Mouse (Mus musculus) lung, postnatal 10 days (tissue): ENCODE measurements around the gene Tcaim.
"Not testable (repeated sequence)": the region's sequence is repeated elsewhere in the genome, so short reads cannot be mapped to it uniquely, and the experiment has no call there.

Source experiments
- DNase-seq: peaks from one replicate; pipeline ENCODE4 v3.0.0; 2021

Gene Tcaim

DNA sequence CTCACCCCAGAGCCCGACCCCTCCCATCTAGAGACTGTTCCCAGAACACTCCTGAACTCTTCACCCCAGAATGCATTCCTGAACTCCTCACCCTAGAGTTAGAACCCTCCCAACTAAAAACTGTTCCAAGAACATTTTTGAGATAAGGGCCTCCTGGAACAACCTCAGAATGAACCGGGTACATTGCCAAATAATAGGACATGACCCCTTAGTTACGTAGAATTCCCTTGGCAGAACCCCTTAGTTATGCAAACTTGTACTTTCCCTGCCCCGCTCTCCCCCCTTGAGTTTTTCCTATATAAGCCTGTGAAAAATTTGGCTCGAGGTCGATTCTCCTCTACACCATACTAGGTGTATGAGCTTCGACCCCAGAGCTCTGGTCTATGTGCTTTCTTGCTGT, 49.8 kb downstream of the Tcaim start:
- DNase-seq = not testable (repeated sequence)

DNA sequence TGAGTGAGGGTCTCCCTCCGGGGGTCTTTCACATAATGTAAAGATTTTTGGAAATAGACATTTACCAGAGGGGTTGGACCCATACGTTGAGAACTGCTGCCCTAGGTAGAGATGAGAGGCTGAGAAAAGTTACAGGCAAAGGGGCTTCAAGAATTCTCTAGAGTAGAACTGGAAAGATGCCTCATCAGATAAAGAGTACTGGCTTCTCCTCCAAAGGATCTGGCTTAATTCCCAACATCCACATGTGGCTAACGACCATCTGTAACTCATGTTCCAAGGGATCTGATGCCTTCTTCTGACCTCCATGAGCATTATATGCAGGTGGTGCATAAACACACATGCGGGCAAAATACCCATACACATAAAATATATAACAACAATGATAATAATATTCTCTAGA, 50.3 kb downstream of the Tcaim start:
- DNase-seq = no peak

DNA sequence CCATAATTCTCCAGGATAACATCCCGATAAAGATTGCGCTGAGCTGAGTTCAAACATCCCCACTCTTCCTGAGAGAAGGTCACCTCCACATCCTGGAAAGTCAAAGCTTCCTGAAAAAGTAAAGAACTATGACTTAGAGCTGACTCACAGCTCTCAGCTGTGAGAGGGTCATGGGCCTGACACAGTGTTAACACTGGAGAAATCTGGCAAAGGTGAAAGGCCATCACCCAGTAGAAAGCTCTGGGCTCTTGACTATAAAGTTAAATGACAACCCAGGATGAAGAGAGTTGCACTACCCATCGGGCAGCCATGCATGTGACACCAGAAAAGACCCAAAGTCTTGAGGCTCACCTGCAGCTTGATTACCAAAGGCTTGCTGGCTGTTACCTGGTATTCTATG, 51.4 kb downstream of the Tcaim start:
- no peak for DNase-seq

DNA sequence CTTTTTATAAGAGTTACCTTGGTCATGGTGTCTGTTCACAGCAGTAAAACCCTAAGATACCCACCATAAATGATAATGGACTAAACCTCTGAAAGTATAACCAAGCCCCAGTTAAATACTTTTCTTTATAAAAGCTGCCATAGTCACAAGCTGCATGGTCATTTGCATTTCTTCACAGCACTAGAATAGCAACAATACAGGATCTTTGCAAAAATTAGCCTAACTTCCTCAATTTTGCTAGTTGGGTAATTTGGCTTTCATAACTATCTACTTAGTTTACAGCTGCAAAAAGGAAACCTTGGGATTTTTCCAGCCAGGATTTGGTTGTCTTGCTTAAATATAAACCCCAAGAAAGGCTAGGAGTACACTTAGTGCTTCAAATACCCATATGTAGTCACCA, 55.4 kb downstream of the Tcaim start:
- no peak for DNase-seq

DNA sequence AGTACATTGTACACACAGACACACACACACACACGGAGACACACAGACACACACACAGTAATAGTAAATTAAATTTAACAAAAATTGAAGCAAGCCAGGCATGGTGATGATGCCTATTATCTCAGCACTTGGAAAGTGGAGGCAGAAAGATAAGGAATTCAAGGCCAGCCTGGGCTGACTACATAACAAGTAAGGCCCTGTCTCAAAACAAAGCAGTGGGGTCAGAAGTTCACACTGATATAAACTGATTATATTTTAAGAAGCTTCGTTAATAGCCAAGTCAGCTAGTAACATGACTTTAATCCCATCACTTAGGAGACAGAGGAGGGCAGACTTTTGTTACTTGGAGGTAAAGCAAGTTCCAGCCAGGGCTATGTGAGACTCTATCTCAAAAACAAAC, 58.4 kb downstream of the Tcaim start:
- no peak for DNase-seq

DNA sequence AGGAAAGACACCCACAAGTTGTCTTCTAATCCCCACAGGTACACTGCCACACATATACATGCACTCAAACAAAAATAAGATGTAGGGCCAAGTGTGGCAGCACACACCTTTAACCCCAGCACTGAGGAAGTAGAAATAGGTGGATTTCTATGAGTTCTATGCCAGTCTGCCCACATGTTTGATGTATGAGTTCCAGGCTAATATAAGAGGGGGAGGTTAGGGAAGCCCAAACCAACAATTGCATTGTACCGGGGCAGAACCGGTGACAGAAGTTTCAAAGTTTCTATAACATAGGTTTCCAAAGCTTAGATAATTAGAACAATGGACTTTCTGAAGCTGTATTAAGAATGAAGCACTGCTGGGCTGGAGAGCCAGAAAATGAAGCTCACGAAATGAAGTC, 59.5 kb downstream of the Tcaim start:
- no peak for DNase-seq

DNA sequence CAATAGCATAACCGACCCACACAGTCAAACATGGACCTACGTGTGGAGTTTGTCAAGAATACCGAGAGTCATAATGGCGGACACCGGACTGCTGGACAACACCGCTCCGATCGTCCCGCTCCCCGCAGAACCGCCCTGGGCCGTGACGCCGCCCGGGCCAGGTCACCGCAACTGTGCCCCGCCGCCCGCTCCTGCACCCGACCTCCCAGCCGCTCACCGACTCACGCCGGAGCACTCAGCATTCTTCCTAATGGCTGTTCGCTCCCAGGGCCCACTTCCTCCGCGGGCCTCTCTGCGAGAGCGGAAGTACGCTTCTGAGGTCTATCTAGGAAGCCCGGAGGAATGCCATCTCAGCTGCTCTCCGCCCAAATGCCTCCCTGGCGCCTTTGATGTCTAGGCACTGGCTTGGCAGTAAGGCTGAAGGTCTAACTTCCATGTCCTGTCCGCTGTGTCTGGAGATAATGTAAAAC, 60.4 kb downstream of the Tcaim start, which contains the start of gene Zfp445:
TSS of gene Zfp445 (minus strand) at position 310 of the 470 bp plus-strand sequence.
- DNase-seq = peak; percentile 86

DNA sequence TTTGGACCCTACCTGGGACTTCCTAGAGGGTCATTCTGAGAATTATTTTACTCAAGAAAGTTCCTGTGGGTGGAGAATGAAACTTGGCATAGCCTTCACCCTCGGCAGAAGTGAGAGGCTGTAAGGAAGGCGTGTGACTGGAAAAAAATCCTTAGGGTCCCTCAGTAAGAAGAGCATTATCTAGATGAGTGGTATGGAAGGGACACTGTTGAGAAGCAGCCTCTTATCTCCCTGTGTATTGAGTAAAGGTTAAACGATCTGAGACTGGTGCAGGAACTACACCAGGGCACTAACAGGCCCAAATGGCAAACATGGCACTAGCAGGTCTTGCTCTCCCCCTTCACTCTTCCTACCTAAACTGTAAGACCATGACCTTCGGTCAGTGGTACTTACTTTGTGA, 60.9 kb downstream of the Tcaim start:
- no peak for DNase-seq

DNA sequence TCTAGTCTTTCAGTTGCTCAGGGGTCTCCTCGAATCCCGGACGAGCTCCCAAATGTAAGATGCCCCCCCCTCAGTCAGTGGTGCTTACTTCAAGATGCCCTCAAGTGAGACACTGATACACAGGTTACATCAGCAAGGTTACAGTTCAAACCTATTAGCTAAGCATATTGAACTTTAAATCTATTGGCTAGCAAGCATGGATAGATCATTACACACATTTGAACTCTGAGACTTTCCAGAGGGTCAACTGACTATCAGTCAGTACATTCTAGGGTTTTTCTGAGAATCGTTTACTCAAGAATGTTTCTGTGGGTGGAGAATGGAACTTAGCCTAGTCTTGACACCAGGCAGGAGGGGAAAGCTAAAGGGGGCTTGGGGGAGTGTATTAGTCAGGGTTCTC, 67.3 kb downstream of the Tcaim start:
- DNase-seq = no peak

DNA sequence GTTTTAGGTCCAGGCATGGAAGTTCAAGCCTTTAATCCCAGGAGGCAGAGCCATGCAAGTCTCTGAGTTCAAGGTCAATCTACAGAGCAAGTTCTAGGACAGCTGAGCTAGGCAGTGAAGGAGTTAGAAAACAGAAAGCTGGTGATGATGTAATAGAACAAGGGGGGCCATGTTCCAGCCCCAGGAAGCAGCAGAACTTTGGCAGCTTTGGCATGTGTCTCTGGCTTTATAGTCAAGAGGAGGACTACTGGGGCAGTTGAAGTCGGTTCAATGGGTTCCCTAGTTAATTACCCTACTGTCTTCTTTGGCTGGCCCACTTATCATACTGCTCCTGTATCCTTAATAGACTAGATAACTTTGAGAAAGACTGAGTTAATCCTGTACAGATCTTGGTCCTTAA, 69.3 kb downstream of the Tcaim start:
- no peak for DNase-seq

DNA sequence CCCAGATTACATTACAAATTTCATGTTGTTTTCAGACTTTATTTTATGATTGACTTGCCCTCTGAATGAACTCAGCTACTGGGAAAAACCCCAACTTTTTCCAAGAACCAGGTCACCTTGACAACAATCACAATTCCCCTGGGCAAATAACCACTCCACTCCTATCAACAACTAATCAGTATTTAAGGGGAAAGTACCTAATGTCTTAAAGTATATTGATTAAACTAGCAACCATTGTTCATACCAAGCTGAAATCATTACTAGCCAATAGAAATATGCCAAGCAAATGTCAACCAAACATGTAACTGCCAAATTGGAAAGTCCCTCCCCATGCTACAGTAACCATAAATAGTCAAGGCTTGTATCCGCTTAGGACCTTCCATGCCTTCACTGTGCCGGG, 69.8 kb downstream of the Tcaim start:
- DNase-seq = no peak

DNA sequence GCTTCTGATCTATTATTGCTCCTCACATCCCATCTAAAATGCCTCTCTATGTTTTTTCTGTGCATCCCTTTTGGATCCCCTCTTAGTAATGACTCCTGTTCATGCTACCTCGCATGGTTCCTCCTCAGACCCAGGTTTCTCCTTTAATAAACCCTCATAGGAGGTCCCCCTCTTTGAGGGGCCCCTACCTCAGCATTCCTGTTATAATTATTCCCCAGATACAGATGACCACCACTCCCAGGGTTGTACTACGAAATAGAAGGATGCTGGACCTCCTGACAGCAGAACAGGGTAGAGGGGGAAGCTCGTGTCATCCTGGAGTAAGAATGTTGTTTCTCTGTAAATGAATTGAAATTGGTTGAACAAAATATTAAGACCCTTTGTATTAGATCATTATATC, 80.0 kb downstream of the Tcaim start, which contains the start of gene Zkscan7:
TSS of gene Zkscan7 (plus strand) at position 301 of the 400 bp plus-strand sequence.
- DNase-seq = no peak
